Mouse (Mus musculus) liver, adult 2 months (tissue): ENCODE measurements at regions not wholly inside any gene's neighbourhood (a gene's known extent, or its start where the extent isn't known, plus 50 kb on each side); places are given as distances from the start of the nearest gene placed in this dataset.

ENCODE experiments used
- CTCF ChIP-seq: fragments of 200-500 bp; IDR thresholded peaks from 2 replicates; pipeline ENCODE4 v1.5.1; 2011; ENCODE audit warnings: low read depth, low read length, control low read depth
- POLR2A ChIP-seq: fragments of 200-500 bp; IDR thresholded peaks from 2 replicates; pipeline ENCODE4 v1.6.1; 2011; ENCODE audit warnings: low read length, control low read depth; ENCODE audit not compliant: insufficient read depth; ENCODE audit errors: extremely low read depth

DNA sequence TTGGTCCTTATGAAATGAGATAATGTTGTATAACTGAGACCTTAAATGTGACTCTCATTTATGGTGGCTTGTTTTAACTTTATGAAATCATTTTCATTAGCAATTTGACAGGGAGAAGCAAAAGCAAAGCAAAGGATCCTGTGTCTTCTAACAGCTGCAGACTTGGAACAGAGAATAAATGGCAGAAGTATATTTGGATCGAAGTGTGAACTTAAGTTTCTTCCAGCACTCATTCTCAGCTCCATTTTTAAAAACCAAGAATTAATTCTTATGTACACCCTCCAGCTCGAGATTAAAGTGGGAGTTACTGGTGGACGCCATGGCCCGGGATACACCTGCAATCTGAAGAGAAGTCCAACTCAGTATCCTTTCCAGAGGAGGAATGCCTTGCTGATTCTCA, 1026.0 kb upstream of the Gm7489 start:
- TF ChIP-seq CTCF (no peak), POLR2A (no peak)
